Mouse (Mus musculus): ENCODE results near the gene Krt42. TPM values are rescaled to one million over a fixed set of nuclear protein-coding genes. Genes with fewer than 3 reads are reported as not detected.
A peak's percentile ranks its signal among the peaks of the same experiment; 100 is the strongest.

The Krt42 gene
- polyA plus RNA-seq, 1 experiment: not detected

GRCm38 (mm10) chr11:100301292-100301691, 31.6 kb upstream of the Krt42 start:
- no peak overlapping the region for H3K4me3 ChIP-seq (ENCODE audit: insufficient read depth, low read length)

GRCm38 (mm10) chr11:100300293-100300692, 30.6 kb upstream of the Krt42 start:
- Histone ChIP-seq H3K27ac (ENCODE audit: insufficient read depth, low read length) (no peak overlapping the region), H3K4me1 (ENCODE audit: control insufficient read depth, insufficient read depth, low read length) (no peaks in the 10 kb centered on the region), H3K4me3 (ENCODE audit: insufficient read depth, low read length) (no peak overlapping the region)
- peak; percentile 91 for TF ChIP-seq CTCF (IDR thresholded peaks at IDR 0.05; ENCODE audit: extremely low read depth, insufficient read depth, low read length)
- TF ChIP-seq POLR2A (IDR thresholded peaks at IDR 0.05; ENCODE audit: extremely low read depth, insufficient read depth, low read length): no peak

More at GRCm38 (mm10) chr11:100301292-100301691, 31.6 kb upstream of the Krt42 start:
- Histone ChIP-seq H3K27ac (ENCODE audit: insufficient read depth, low read length) (no peak overlapping the region), H3K4me1 (ENCODE audit: control insufficient read depth, insufficient read depth, low read length) (no peaks in the 10 kb centered on the region)
- no peak for TF ChIP-seq CTCF (IDR thresholded peaks at IDR 0.05; ENCODE audit: extremely low read depth, insufficient read depth, low read length)
- TF ChIP-seq POLR2A (IDR thresholded peaks at IDR 0.05; ENCODE audit: extremely low read depth, insufficient read depth, low read length): no peak

- Histone ChIP-seq H3K4me3 (ENCODE audit: insufficient read depth, low read length) (no peak overlapping the region), H3K27ac (ENCODE audit: insufficient read depth, low read length) (no peak overlapping the region), H3K4me1 (ENCODE audit: control insufficient read depth, insufficient read depth, low read length) (no peaks in the 10 kb centered on the region)
- TF ChIP-seq POLR2A (IDR thresholded peaks at IDR 0.05; ENCODE audit: extremely low read depth, insufficient read depth, low read length): no peak
- peak; percentile 88 for TF ChIP-seq CTCF (IDR thresholded peaks at IDR 0.05; ENCODE audit: extremely low read depth, insufficient read depth, low read length)
Observed at GRCm38 (mm10) chr11:100298274-100299036, 28.8 kb upstream of the Krt42 start.

- TF ChIP-seq POLR2A (IDR thresholded peaks at IDR 0.05; ENCODE audit: extremely low read depth, insufficient read depth, low read length): no peak
- peak; percentile 53 for TF ChIP-seq CTCF (IDR thresholded peaks at IDR 0.05; ENCODE audit: extremely low read depth, insufficient read depth, low read length)
- Histone ChIP-seq H3K27ac (ENCODE audit: insufficient read depth, low read length) (no peak overlapping the region), H3K4me3 (ENCODE audit: insufficient read depth, low read length) (no peak overlapping the region), H3K4me1 (ENCODE audit: control insufficient read depth, insufficient read depth, low read length) (no peaks in the 10 kb centered on the region)
Observed at GRCm38 (mm10) chr11:100297801-100298200, 28.1 kb upstream of the Krt42 start.

- no peak overlapping the region for H3K4me3 ChIP-seq (ENCODE audit: insufficient read depth, low read length)
- no peak overlapping the region for H3K27ac ChIP-seq (ENCODE audit: insufficient read depth, low read length)
- TF ChIP-seq CTCF (IDR thresholded peaks at IDR 0.05; ENCODE audit: extremely low read depth, insufficient read depth, low read length) (peak; percentile 100), POLR2A (IDR thresholded peaks at IDR 0.05; ENCODE audit: extremely low read depth, insufficient read depth, low read length) (no peak)
- H3K4me1 ChIP-seq (ENCODE audit: control insufficient read depth, insufficient read depth, low read length): no peaks in the 10 kb centered on the region
Observed at GRCm38 (mm10) chr11:100295308-100295707, 25.6 kb upstream of the Krt42 start.

- Histone ChIP-seq H3K4me3 (ENCODE audit: insufficient read depth, low read length) (no peak overlapping the region), H3K4me1 (ENCODE audit: control insufficient read depth, insufficient read depth, low read length) (no peaks in the 10 kb centered on the region), H3K27ac (ENCODE audit: insufficient read depth, low read length) (no peak overlapping the region)
- no peak for TF ChIP-seq CTCF (IDR thresholded peaks at IDR 0.05; ENCODE audit: extremely low read depth, insufficient read depth, low read length)
- no peak for TF ChIP-seq POLR2A (IDR thresholded peaks at IDR 0.05; ENCODE audit: extremely low read depth, insufficient read depth, low read length)
Observed at GRCm38 (mm10) chr11:100292884-100293283, 23.2 kb upstream of the Krt42 start.

GRCm38 (mm10) chr11:100290235-100290634, 20.6 kb upstream of the Krt42 start:
- no peak for TF ChIP-seq CTCF (IDR thresholded peaks at IDR 0.05; ENCODE audit: extremely low read depth, insufficient read depth, low read length)
- no peak for TF ChIP-seq POLR2A (IDR thresholded peaks at IDR 0.05; ENCODE audit: extremely low read depth, insufficient read depth, low read length)
- no peaks in the 10 kb centered on the region for H3K4me1 ChIP-seq (ENCODE audit: control insufficient read depth, insufficient read depth, low read length)
- no peak overlapping the region for H3K4me3 ChIP-seq (ENCODE audit: insufficient read depth, low read length)
- no peak overlapping the region for H3K27ac ChIP-seq (ENCODE audit: insufficient read depth, low read length)

- Histone ChIP-seq H3K4me1 (ENCODE audit: control insufficient read depth, insufficient read depth, low read length) (no peaks in the 10 kb centered on the region), H3K4me3 (ENCODE audit: insufficient read depth, low read length) (no peak overlapping the region), H3K27ac (ENCODE audit: insufficient read depth, low read length) (no peak overlapping the region)
- TF ChIP-seq POLR2A (IDR thresholded peaks at IDR 0.05; ENCODE audit: extremely low read depth, insufficient read depth, low read length): no peak
- no peak for TF ChIP-seq CTCF (IDR thresholded peaks at IDR 0.05; ENCODE audit: extremely low read depth, insufficient read depth, low read length)
Observed at GRCm38 (mm10) chr11:100288942-100289341, 19.3 kb upstream of the Krt42 start.

DNA sequence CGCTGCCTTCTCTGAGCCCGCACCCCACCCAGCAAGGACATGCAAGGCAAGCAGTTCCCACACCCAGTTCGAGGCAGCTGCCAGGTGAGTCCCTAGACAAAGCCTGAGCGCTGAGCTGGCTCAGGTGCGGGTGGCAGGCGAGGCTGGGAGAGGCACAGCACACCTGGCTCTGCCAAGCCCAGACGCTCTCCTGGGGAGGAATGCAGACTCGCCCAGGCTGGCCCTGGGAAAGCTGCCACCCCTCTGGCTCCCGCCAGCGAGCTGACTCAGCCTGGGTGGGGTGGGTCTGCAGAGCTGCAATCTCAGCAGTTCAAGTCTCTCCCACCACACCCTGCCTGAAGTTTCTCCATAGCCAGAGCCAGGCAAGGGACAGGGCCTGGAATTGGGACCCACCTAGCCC, 17.4 kb upstream of the Krt42 start:
- no peak for TF ChIP-seq POLR2A (IDR thresholded peaks at IDR 0.05; ENCODE audit: extremely low read depth, insufficient read depth, low read length)
- no peak for TF ChIP-seq CTCF (IDR thresholded peaks at IDR 0.05; ENCODE audit: extremely low read depth, insufficient read depth, low read length)
- Histone ChIP-seq H3K4me1 (ENCODE audit: control insufficient read depth, insufficient read depth, low read length) (no peaks in the 10 kb centered on the region), H3K4me3 (ENCODE audit: insufficient read depth, low read length) (no peak overlapping the region), H3K27ac (ENCODE audit: insufficient read depth, low read length) (no peak overlapping the region)

GRCm38 (mm10) chr11:100284988-100285387, 15.3 kb upstream of the Krt42 start:
- no peaks in the 10 kb centered on the region for H3K4me1 ChIP-seq (ENCODE audit: control insufficient read depth, insufficient read depth, low read length)
- TF ChIP-seq CTCF (IDR thresholded peaks at IDR 0.05; ENCODE audit: extremely low read depth, insufficient read depth, low read length) (no peak), POLR2A (IDR thresholded peaks at IDR 0.05; ENCODE audit: extremely low read depth, insufficient read depth, low read length) (no peak)
- H3K4me3 ChIP-seq (ENCODE audit: insufficient read depth, low read length): no peak overlapping the region
- no peak overlapping the region for H3K27ac ChIP-seq (ENCODE audit: insufficient read depth, low read length)

All from cortical plate, adult 2 months (tissue).